Mouse (Mus musculus): ENCODE data around the gene Psg26.
"Not testable (repeated sequence)": the region's sequence is repeated elsewhere in the genome, so short reads cannot be mapped to it uniquely, and the experiment has no call there.

The Psg26 gene

GRCm38 (mm10) chr7:18484077-18484476 is at the start of gene Psg26:
TSS of gene Psg26 (minus strand) at chr7:18484177.
- no peak for DNase-seq (ENCODE audit: low spot score in 2 of 2)

GRCm38 (mm10) chr7:18533420-18533819 is 49.4 kb upstream of the Psg26 start:
- no peak for DNase-seq (ENCODE audit: low spot score in 2 of 2)

GRCm38 (mm10) chr7:18532169-18532568 is 48.2 kb upstream of the Psg26 start, which contains the start of gene Psg25:
TSS of gene Psg25 (minus strand) at chr7:18532269.
- no peak for DNase-seq (ENCODE audit: low spot score in 2 of 2)

GRCm38 (mm10) chr7:18524668-18525067 is 40.7 kb upstream of the Psg26 start:
- no peak for DNase-seq (ENCODE audit: low spot score in 2 of 2)

- DNase-seq (ENCODE audit: low spot score in 2 of 2): not testable (repeated sequence)
Observed at GRCm38 (mm10) chr7:18512848-18513247, 28.9 kb upstream of the Psg26 start.

- not testable (repeated sequence) for DNase-seq (ENCODE audit: low spot score in 2 of 2)
Observed at GRCm38 (mm10) chr7:18512417-18512816, 28.4 kb upstream of the Psg26 start.

- no peak for DNase-seq (ENCODE audit: low spot score in 2 of 2)
Observed at GRCm38 (mm10) chr7:18511479-18511878, 27.5 kb upstream of the Psg26 start.

- not testable (repeated sequence) for DNase-seq (ENCODE audit: low spot score in 2 of 2)
Observed at GRCm38 (mm10) chr7:18431941-18432340, 52.0 kb downstream of the Psg26 start, which contains the start of gene Psg28. TSS of gene Psg28 (minus strand) at chr7:18432041.
